Mouse (Mus musculus): ENCODE results near the gene P2rx4.

Gene P2rx4

DNA sequence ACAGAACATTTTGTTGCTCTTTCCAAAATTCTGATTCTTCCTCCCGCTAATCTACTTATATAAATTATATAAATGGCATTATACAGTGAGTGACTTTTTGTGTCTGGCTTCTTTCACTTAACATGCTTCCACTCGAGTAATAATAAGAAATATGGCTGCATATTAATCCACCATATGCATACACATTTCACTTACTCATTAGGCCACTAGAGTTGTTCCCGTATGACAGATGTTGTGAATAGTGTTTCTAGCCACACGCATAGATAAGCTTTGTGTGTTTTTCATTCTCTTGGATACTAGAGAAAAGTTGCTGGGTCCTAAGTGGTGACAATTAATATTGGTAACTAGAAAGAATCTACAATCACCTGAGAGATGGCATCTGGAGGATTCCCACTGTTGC lies 48.3 kb downstream of the P2rx4 start:
- DNase-seq (ENCODE audit: extremely low read depth, insufficient read length, low spot score): no peak

DNA sequence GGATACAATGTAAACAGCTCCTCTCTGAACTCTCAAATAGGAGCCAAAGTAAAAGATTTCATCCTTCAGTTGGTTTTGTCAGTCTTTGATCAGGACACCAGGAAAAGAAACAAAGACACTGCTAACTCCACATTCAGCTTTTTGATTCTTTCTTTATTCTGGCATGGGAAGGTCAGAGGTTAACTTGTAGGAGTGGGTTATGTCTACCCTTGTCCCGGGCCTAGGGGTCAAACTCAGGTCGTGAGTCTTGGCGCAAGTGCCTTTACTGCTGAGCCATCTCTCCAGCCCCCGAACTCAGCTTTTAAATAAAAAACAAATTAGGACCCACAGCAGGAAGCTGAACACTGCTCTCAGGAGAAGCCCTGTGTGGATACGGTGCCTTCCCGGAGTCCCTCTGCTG lies 48.8 kb downstream of the P2rx4 start:
- DNase-seq (ENCODE audit: extremely low read depth, insufficient read length, low spot score): no peak

DNA sequence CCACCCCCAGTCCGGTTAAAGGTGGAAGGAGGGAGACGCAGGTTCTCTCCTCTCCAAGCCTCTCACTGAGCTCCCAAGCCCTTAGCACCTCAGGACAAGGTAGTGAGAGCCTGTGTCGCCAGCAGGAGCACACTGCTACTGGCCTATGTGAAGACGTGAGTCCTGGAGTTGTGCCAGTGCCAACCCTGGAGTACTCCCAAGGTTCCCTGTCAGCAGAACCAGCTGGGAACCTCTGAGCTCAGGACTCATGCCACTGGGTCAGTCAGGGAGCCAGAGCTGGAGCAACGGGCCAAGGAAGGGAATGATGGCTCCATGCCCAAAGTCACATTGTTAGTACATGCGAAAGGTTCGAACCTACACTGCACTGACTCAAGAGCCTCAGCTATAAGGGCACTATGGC lies 49.3 kb downstream of the P2rx4 start:
- DNase-seq (ENCODE audit: extremely low read depth, insufficient read length, low spot score): no peak

DNA sequence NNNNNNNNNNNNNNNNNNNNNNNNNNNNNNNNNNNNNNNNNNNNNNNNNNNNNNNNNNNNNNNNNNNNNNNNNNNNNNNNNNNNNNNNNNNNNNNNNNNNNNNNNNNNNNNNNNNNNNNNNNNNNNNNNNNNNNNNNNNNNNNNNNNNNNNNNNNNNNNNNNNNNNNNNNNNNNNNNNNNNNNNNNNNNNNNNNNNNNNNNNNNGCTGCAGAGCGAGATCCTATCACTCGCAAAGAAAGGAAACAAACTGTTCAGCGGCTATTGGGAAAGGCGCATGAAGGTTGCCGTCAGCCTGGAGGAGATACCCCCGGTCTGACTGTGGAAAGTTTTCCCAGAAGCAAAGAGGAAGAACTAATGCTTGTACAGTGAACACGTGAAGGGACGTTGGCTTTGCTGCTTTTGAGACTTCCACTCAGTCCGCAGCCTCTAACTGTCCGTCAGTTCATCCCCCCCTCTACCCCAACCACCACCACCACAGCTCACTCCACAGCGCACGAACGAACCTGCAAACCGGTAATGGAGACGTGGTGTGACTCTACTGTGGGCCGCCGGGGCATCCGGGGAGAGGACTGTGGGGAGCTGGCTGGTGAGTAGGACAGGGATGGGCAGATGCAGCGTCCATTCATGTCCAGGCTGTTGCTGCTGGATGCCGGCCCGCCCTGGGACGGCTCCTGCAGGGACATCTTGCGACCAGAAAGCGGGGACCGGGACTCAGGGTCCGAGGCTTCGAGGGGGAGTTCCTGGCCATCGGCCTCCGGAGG lies 56.1 kb downstream of the P2rx4 start:
- no peak for DNase-seq (ENCODE audit: extremely low read depth, insufficient read length, low spot score)

DNA sequence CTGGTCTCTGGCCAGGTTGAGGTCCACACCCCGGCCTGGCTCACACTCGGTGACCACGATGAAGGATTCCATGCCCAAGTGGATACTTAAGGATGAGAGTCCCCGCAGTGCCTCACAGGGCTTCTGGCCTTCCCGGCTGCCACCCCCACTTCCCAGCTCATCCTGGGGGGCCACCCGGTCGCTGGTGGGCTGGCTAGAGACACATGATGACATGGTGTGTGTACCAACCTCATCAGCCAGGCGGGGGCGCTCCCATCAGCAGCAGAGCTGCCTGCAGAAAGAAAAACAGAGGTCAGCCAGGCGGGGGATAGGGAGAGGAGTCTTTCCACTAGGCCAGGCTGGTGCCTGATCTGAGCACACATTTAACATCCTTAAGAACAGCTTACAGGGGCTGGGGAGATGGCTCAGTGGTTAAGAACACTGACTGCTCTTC lies 56.7 kb downstream of the P2rx4 start:
- no peak for DNase-seq (ENCODE audit: extremely low read depth, insufficient read length, low spot score)

DNA sequence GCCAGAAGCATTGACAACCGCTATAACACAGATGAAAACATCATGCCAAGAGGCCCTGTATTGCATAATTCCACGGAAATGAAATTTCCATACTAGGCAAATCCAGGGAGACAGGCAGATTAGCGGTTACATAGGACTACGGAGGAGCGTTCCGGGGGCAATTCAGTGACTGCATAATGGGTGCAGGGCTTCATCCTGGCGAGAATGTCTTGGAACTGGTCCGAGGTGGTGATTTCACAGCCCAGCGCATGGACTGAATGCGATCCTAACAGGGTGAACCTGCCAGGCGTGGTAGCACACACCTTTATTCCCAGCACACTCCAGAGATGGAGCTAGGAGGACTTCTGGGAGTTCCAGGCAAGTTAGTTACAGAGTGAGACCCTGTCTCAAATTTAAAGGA lies 59.9 kb downstream of the P2rx4 start:
- DNase-seq (ENCODE audit: extremely low read depth, insufficient read length, low spot score): no peak

DNA sequence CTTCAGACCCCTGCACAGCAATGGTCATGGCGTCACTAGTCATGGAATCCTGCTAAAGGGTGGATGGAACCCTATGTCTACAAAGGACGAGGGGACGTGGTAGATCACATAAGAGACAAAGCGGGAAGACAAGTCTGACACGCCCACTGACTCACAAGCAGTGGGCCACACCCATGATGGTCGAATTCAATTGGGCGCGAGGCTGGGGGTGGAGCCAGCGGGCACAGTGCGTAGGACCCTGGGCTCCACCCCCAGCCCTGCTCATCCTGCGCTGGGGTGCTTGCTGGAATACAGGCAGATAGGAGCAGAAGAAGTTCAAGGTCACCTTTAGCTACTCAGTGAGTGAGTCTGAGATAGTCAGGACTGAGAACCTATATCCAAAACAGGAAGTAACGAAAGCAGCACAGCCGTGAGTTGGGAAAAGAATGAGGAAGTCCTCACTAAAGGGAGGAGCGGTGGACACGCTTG lies 61.8 kb downstream of the P2rx4 start:
- no peak for DNase-seq (ENCODE audit: extremely low read depth, insufficient read length, low spot score)

DNA sequence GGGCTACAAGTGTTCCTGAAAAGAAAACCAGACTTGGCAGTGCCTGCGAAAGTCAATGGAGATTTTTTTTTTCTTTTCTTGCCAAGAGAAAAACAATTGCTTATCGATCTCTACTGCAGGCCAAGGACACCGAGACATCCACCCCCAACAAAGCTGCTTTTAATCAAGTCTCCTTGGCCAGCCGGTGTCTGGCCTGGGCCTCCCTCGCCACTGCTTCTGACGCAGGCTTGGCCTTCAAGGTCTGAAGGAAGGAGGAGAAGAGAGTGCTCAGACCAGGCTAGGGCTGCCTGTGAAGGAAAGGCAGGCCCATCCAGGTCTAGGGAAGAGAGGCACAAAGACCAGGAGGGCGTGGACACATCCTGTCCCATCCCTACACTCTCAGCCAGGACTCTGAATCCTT lies 63.0 kb downstream of the P2rx4 start:
- no peak for DNase-seq (ENCODE audit: extremely low read depth, insufficient read length, low spot score)

DNA sequence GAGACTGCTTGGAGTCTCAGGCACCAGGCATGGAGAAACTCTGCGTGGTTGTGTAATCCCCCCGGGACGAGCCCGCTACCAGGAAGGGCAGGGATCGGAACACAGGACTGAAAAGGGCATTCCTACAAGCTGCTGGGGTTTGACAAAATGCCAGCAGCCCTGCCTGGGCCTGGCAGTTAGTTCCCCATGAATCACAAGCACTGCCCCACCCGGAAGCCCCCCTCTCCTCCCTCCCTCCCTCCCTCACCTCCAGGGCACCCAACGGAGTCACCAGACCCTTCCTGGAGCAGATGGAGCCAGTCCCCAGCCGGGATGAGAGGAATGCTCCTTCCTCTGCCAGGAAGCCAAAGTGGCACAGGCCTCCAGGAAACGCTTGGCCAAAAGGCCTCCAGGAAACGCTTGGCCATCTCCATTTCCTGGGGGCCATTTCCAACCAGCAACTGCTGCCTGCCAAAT lies 63.5 kb downstream of the P2rx4 start:
- peak; percentile 92 for DNase-seq (ENCODE audit: extremely low read depth, insufficient read length, low spot score)

DNA sequence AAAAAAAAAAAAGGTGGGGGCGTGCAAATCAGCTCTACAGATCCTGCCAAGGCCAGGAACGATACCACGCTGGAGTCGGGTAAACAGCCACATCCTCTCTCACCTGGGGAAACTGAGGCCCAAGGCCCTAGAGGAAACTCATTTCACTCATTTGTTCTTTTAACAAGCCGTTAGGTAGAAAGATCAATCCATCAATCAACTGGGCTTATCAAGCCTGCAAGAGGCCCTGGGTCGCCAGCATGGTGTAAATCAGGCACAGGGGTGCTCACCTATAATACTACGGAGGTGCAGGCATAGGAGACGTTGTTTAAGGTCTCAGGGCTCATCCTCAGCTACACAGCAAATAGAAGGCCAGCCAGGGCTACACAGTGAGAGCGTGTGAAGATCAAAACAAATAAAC lies 64.1 kb downstream of the P2rx4 start:
- DNase-seq (ENCODE audit: extremely low read depth, insufficient read length, low spot score): no peak

DNA sequence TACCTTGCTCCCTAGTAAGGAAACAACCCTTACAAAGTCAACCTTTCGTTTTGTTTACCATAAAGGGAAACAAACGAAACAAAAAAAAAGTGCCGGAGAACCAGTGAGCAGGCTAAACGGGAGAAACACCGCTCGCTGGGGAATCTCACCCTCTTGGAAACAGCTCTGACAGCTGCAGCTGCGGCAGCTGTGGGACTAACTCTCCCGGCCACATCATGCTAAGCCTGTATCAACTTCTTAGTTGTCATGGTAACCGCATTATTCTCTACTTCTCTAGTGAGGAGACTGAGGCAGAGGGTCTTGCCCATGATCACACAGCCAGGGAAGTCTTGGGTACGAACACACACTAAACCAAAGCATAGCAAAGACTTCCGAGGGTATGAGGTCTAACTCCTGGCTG lies 66.4 kb downstream of the P2rx4 start:
- no peak for DNase-seq (ENCODE audit: extremely low read depth, insufficient read length, low spot score)

DNA sequence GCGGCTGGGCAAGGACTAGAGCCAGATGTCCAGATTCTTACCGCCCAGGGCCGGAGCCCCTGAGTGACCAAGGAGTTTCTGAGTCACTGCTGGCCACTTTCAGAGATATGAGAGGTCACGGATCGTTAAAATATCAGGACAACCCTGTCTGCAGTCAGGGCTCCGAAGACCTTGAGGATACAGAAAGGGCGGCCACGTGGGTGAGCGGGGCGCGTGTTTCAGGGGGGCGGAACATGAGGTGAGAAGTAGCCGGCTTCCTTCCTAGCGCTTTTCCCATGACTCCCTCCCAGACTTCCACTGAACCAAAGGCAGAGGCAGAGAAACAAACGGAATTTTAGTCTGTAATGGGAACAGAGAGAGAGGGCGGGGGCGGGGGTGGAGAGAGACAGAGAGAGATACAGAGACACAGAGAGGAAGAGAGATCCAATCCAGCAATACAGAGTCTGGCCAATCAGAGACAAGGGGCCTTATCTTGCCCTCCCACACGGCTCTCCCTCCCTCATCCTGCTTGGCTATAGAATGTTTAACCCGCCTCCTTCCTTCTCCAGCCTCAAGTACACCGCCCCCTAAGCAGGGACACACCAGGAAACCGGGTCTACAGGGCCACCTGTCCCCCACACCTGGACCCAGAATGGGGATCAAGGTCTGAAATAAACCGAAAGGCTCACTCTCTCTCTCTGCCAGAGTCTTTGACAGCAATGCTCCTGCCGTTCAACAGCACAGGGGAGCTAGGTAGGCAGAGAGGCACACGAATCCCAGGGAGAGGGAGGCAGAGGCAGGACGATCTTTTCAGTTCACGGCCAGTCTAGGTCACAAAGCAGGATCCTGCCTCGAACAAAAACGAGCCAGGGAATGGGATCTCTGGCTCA lies 67.6 kb downstream of the P2rx4 start:
- DNase-seq (ENCODE audit: extremely low read depth, insufficient read length, low spot score): no peak

DNA sequence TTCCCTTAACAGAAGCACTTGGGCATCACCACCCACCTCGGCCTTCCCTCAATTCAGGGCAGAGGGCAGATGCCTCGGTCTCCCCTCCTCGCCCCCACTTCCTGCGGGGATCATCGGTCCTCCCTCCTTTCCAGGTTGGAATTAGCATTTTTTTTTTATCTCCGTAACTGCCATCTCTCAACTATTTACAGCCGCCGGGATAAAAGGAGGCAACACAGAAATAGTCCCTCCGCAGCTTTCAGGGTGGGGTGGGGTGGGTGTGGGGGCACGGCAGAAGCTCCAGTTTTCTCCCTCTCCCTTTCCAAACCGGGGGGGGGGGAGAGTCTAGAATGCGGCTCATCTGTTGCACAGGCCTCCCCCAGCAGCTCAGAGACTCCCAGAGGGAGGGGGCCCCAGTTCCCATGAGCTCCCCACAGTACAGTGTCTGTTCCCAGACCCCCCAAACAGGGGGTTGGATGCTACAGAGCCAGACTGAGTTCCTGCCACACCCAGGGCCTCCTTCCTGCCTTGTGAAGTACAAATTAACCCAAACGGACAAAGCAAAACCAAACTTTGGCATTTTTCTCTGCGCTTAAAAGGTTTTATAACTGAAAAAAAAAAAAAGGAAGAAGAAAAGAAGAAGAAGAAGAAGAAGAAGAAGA lies 68.4 kb downstream of the P2rx4 start:
- no peak for DNase-seq (ENCODE audit: extremely low read depth, insufficient read length, low spot score)

DNA sequence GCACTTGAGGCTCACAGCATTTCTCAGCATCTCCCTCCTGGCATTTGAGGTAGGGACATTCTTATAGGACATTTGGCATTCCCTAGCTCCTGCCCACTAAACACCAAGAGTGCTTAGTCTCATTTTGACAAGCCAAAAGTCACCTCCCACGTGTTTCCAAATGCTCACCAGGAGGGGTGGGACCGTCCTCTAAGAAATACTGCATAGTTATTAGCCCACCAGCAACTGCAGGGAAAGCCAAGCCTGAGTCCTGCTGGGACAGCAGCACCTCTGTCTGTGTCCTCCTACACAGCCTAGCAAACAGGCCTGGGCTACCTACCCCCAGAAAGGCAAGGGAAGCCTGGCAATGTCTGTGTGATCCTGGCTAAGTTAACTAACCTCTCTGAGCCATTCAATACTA lies 70.0 kb downstream of the P2rx4 start:
- DNase-seq (ENCODE audit: extremely low read depth, insufficient read length, low spot score): no peak

DNA sequence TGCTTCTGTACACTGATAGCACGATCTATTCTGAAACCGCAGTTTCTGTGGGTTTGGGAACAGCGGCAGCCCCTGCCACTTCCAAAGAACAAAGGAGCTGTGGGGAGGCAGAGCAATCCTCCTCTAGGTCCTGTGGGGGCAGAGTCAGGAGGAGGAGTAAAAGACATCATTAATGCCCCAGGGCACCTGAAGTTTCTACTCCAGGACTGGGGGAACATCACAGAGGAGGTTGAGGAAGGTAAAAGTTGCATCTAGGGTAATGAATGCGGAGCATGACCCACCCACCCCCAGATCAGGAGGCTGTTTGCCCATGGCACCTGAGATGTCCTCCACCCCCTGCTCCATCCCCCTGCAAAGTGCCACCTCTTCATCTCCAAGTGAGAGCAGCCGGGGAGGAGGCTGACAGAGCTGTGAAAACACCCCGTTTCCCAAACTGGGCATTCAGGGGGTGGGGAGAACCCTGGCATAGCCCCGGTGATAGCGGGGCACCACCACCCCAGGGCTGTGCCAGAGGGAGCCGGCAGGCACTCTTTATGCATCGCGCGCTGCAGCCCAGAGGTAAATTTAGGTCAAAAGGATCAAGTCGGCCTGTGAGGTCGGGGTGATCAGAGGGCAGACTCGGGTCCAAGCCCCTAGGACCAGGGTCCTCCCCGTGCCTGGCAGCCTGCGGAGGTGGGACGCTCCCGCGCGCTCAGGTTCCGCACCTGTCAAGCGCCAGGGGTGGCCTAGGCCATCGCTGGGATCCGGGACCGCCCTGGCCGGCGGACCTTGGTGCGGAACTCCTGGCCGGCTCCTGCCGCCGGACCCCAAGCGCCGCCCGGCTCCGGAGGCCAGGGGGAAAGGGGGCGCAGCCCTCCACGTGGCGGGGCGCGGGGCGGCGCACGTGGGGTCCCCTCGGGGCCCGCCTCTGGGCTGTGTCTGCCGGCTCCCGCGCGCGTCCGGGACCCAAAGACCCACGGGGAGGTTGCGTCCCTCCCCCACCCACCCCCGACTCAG lies 71.2 kb downstream of the P2rx4 start:
- peak; percentile 46 for DNase-seq (ENCODE audit: extremely low read depth, insufficient read length, low spot score)

Measured in 3134 (cell line).